Mouse (Mus musculus) bone marrow macrophage, adult 2 months (primary cell): ENCODE results near the gene Stk19. TPM values are rescaled to one million over a fixed set of nuclear protein-coding genes. Genes with fewer than 3 reads are reported as not detected.
A peak's percentile ranks its signal among the peaks of the same experiment; 100 is the strongest.
"Not testable (repeated sequence)": the region's sequence is repeated elsewhere in the genome, so short reads cannot be mapped to it uniquely, and the experiment has no call there.

Experiments used
- H3K27ac ChIP-seq: 2 replicates; pipeline ENCODE4 v1.5.1; 2012; ENCODE audit warnings: low read depth, low read length; ENCODE audit not compliant: insufficient read depth
- H3K4me1 ChIP-seq: 2 replicates; pipeline ENCODE4 v1.6.1; 2012; ENCODE audit warnings: low read length; ENCODE audit not compliant: control insufficient read depth, insufficient read depth
- H3K4me3 ChIP-seq: 2 replicates; pipeline ENCODE4 v1.5.1; 2012; ENCODE audit warnings: mild to moderate bottlenecking, low read length, moderate library complexity; ENCODE audit not compliant: insufficient read depth
- CTCF ChIP-seq: IDR thresholded peaks from 2 replicates; pipeline ENCODE4 v1.5.1; 2012; ENCODE audit warnings: low read depth, mild to moderate bottlenecking, low read length, moderate library complexity
- POLR2A ChIP-seq: IDR thresholded peaks from 2 replicates; pipeline ENCODE4 v1.6.1; 2012; ENCODE audit warnings: mild to moderate bottlenecking, low read depth, low read length, borderline replicate concordance
- polyA plus RNA-seq: library from polyadenylated mRNA; stranded (reverse); fragments of >200 nt; gene quantifications from 2 replicates; pipeline ENCODE4 v1.2.4, GENCODE M21; 2012; ENCODE audit not compliant: missing spikeins, insufficient read depth, insufficient read length

The Stk19 gene
- polyA plus RNA-seq, 1 experiment, result 33.8 TPM

DNA sequence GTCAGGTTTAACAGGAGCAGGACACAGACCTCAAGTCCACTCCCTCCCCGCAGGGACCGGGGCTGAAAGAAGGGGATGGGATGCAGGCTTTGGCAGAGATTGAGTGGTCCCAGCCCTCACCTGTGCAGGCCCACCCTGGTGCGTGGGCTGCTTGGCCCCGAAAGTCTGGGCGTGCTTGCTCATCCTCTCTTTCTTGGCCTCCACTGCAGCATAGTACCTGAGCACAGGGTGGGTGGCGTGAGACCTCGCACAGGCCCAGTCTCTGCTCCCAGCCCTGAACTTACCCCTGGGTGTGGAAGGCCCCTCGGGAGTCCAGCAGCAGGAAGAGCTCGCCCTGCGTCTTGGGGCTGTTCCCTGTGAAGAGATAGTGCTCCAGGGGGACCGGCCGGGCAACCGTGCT, 8.1 kb upstream of the Stk19 start:
- Histone ChIP-seq H3K4me3 (no peak overlapping the region), H3K4me1 (peaks cover 3% of the 10 kb centered on the region; the same call in 1 of the 2 replicates), H3K27ac (no peak overlapping the region)
- no peak for TF ChIP-seq CTCF
- no peak for TF ChIP-seq POLR2A

DNA sequence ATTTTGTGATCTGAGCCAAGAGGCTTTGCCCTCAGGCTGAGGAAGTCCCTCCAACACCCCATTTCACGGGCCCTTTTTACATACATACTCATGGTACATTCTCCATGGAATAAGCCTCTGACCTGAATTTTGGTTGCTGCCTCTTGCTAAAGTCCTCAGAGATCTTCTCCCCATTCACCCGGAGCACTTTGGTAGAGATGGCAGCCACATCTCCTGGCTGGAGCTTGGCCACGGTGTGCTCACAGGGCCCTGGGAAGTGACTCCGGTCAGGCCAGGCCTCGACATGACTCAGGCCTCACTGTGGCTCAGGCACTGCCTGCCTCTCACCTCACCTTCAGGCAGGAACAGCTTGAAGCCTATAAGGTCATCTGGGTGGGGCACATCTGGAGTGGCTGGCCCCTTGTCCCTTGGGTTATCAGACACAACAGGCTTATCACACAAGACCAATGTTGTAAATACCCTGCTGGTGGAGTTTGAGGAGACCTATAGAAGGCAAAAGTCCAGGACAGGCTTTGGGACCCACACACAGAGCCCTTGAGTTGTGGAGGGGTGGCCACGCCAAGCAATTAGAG, 4.1 kb upstream of the Stk19 start:
- Histone ChIP-seq H3K4me1 (peaks cover 5% of the 10 kb centered on the region), H3K27ac (no peak overlapping the region), H3K4me3 (no peak overlapping the region)
- TF ChIP-seq CTCF (no peak), POLR2A (no peak)

- H3K27ac ChIP-seq, result no peak overlapping the region
- peaks cover 5% of the 10 kb centered on the region for H3K4me1 ChIP-seq
- H3K4me3 ChIP-seq, result no peak overlapping the region
- TF ChIP-seq POLR2A (no peak), CTCF (no peak)
Observed at GRCm38 (mm10) chr17:34838785-34839184, 2.0 kb upstream of the Stk19 start.

- peak overlapping the region; percentile 94 for H3K4me3 ChIP-seq
- peak overlapping the region; percentile 37 for H3K27ac ChIP-seq
- H3K4me1 ChIP-seq, result peaks cover 5% of the 10 kb centered on the region
- TF ChIP-seq POLR2A (no peak), CTCF (no peak)
Observed at GRCm38 (mm10) chr17:34837464-34838324, 949 bp upstream of the Stk19 start.

DNA sequence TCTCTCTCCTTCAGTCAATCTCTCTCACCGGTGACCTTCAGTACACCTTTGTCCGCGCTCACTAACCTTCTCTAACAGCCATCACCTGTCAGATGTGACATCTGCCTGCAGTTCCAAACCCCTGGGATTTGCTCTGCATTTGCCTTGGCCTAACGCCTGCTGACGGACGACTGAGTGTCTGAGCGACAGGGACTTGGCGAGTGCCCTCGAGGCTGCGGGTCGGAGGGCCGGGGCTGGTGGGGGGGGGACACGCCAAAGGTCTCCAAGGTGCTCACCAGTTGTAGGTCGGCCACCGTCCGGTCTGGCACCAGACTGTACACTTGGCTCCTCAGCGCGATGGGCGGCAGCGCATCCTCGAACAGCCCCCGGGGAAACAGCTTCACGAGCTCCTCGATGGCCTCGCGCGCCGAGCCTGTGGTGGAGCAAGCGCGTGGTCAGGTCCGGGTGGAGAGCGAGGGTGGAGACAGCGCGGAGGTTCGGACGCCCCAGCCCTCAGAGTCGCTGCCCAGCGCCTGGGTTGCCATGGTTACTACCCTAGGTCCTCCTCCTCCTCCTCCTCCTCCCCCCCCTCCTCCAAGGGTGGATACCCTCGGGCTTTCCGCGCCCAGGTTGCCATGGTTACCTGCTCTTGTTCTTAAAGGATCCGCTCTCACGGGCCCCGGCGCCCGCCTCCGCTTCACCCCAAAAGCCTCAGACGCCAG, 440 bp downstream of the Stk19 start:
- peak overlapping the region; percentile 53 for H3K27ac ChIP-seq
- TF ChIP-seq CTCF (no peak), POLR2A (no peak)
- H3K4me1 ChIP-seq, result peaks cover 5% of the 10 kb centered on the region
- H3K4me3 ChIP-seq, result peak overlapping the region; percentile 94

- not testable (repeated sequence) for H3K4me3 ChIP-seq, H3K4me1 ChIP-seq, H3K27ac ChIP-seq
Observed at GRCm38 (mm10) chr17:34830776-34831175, 6.0 kb downstream of the Stk19 start.

GRCm38 (mm10) chr17:34814818-34815370, 21.9 kb downstream of the Stk19 start:
- Histone ChIP-seq H3K4me1 (no peaks in the 10 kb centered on the region), H3K27ac (no peak overlapping the region)
- no peak for TF ChIP-seq CTCF
- TF ChIP-seq POLR2A, result no peak

GRCm38 (mm10) chr17:34813747-34814146, 23.0 kb downstream of the Stk19 start:
- not testable (repeated sequence) for H3K4me3 ChIP-seq, H3K27ac ChIP-seq, H3K4me1 ChIP-seq
- peak; percentile 87 for TF ChIP-seq CTCF

More at GRCm38 (mm10) chr17:34814818-34815370, 21.9 kb downstream of the Stk19 start:
- H3K4me3 ChIP-seq, result no peak overlapping the region

DNA sequence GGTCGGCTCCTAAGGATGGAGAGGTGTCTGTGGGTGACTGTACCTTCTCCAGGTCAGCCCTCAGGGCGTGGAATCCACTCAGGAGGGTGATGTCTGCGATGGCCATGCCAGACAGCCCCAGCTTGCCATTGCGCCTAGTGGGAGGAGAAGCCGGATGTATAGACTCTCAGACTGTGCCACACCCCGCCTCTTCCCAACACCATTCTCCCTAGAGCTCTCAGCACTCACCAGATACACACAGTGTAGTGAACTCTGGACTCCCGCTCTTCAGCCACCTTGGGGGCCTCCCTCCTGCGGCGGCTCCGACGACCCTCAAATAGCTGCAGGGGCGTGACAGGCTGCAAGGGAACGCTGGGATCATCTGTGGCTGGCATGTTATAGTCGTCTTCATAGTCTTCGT, 25.5 kb downstream of the Stk19 start:
- TF ChIP-seq POLR2A (no peak), CTCF (no peak)

GRCm38 (mm10) chr17:34810811-34811210, 25.9 kb downstream of the Stk19 start:
- not testable (repeated sequence) for H3K4me1 ChIP-seq, H3K27ac ChIP-seq, H3K4me3 ChIP-seq

More for the DNA sequence above, 25.5 kb downstream of the Stk19 start:
- Histone ChIP-seq H3K27ac (no peak overlapping the region), H3K4me3 (no peak overlapping the region), H3K4me1 (no peaks in the 10 kb centered on the region)

DNA sequence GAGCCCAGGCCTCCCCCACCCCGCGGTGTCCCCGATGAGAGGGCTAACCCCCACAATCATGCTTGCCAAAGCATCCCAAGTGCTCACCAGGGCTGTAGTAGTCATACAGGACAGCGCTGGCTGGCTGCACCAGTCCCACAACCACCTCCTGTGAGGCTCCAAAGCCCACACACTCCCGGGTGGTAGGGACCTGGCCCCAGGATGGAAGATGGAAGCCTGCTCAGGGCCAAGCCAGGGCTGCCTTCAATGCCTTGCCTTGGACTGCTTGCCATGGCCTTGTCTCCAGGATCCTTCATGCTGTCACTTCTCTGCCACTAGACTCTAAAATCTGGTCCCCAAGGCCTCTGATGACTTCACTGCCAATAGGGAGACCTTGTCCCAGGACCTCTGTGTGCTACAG, 26.3 kb downstream of the Stk19 start:
- not testable (repeated sequence) for H3K27ac ChIP-seq, H3K4me1 ChIP-seq, H3K4me3 ChIP-seq
